Mouse (Mus musculus): ENCODE measurements at regions not wholly inside any gene's neighbourhood (a gene's known extent, or its start where the extent isn't known, plus 50 kb on each side); places are given as distances from the start of the nearest gene placed in this dataset.

- 76% methylated on average over 5 of the region's 5 CpGs for WGBS
- H3K4me1 ChIP-seq = peaks cover 20% of the 10 kb centered on the region
- no peak overlapping the region for H3K9ac ChIP-seq
- no peaks in the 10 kb centered on the region for H3K36me3 ChIP-seq
- no peak overlapping the region for H3K4me2 ChIP-seq
- ATAC-seq (ENCODE audit: borderline replicate concordance, extremely low read depth, low FRiP score, low TSS enrichment) = no peak
- H3K27ac ChIP-seq = no peak overlapping the region
- no peaks in the 10 kb centered on the region for H3K9me3 ChIP-seq
- peaks cover 32% of the 10 kb centered on the region; the same call in 1 of the 2 replicates for H3K27me3 ChIP-seq
- H3K4me3 ChIP-seq = no peak overlapping the region
Observed at GRCm38 (mm10) chr2:33964096-33964495, 76.3 kb upstream of the Mvb12b start.

DNA sequence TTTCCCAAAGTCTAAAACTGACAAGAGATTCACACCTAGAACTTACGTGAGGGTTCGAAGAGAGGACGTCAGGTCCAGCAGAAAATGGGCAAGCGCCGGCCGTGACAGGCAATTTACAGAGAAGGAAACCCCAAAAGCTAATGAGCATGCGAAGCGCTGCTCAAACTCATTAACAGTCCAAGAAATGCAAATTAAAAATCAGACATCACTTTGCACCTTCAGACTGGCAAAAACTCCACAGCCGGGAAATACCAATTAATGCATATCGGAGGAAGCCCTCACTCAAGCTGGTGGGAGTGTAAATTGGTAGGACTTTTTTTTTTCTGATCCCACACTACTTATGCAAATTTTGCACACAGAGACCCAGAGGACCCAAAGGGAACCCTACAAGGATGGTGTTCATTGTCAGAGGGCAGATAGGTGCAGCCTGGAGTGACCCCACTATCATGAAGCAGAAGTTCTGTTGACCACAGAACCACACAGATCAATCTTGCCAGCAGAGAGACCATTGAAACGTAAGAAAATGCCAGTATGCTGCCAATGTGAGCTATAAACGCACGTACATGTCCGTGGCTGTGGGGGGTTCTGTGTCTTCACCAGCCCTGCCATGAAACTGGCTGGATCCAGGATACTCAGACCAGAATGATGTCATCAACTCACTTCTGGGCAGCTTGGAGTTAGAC is 74.8 kb upstream of the Mvb12b start:
- no peak for ATAC-seq (ENCODE audit: borderline replicate concordance, extremely low read depth, low FRiP score, low TSS enrichment)
- H3K27ac ChIP-seq = no peak overlapping the region
- H3K4me2 ChIP-seq = no peak overlapping the region
- peaks cover 16% of the 10 kb centered on the region for H3K4me1 ChIP-seq
- no peak overlapping the region for H3K4me3 ChIP-seq
- 82% methylated on average over 14 of the region's 14 CpGs for WGBS
- H3K9me3 ChIP-seq = no peaks in the 10 kb centered on the region
- H3K27me3 ChIP-seq = peaks cover 22% of the 10 kb centered on the region; the same call in 1 of the 2 replicates
- H3K9ac ChIP-seq = no peak overlapping the region
- no peaks in the 10 kb centered on the region for H3K36me3 ChIP-seq

- H3K36me3 ChIP-seq = no peaks in the 10 kb centered on the region
- 41% methylated on average over 2 of the region's 2 CpGs for WGBS
- ATAC-seq (ENCODE audit: borderline replicate concordance, extremely low read depth, low FRiP score, low TSS enrichment) = no peak
Observed at GRCm38 (mm10) chr2:33961566-33961965, 73.8 kb upstream of the Mvb12b start.

DNA sequence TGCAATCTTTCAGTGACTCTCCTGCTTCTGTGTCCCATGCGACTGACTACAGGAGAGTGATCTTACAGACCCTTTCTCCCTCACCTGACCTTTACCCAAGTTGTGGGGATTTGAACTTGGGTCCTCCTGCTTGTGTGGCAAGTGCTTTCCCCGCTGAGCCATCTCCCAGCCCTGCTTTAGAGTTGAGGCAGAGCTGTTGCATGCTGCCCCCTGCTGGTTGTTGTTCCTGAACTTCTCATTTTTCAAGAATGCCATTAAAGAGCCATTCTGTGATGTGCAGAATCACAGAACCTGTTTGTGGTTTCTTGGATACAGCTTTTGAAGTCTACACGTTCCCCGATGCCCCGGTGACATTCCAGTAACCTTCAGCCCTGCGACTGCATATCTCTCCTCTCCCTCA is 70.0 kb upstream of the Mvb12b start:
- Histone ChIP-seq H3K27me3 (0 out of 2 replicates have a peak, but pooled peaks cover 3% of the 10 kb centered on the region), H3K9ac (no peak overlapping the region), H3K9me3 (no peaks in the 10 kb centered on the region), H3K27ac (no peak overlapping the region), H3K4me2 (no peak overlapping the region), H3K4me1 (no peaks in the 10 kb centered on the region), H3K36me3 (no peaks in the 10 kb centered on the region), H3K4me3 (no peak overlapping the region)
- 53% methylated on average over 6 of the region's 6 CpGs for WGBS
- ATAC-seq (ENCODE audit: borderline replicate concordance, extremely low read depth, low FRiP score, low TSS enrichment) = no peak

More at GRCm38 (mm10) chr2:33961566-33961965, 73.8 kb upstream of the Mvb12b start:
- no peak overlapping the region for H3K9ac ChIP-seq
- no peak overlapping the region for H3K4me3 ChIP-seq
- no peaks in the 10 kb centered on the region for H3K9me3 ChIP-seq
- no peak overlapping the region for H3K4me2 ChIP-seq
- H3K4me1 ChIP-seq = peaks cover 7% of the 10 kb centered on the region
- H3K27ac ChIP-seq = no peak overlapping the region
- H3K27me3 ChIP-seq = peaks cover 20% of the 10 kb centered on the region; the same call in 1 of the 2 replicates

DNA sequence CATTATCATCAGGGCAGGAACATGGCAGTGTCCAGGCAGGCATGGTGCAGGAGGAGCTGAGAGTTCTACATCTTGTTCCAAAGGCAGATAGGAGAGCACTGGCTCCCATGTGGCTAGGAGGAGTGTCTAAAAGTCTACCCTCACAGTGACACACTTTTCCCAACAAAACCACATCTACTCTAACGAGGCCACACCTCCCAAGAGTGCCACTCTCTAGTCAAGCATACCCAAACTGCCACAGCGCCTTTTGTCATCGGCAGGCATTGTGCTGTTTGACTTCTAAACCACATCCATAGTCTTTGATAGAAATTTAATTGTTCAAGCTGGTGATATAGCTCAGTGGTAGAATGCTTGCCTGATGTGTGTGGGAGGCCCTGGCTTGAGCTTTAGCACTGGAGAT is 56.6 kb upstream of the Mvb12b start:
- 82% methylated on average over 3 of the region's 3 CpGs for WGBS

GRCm38 (mm10) chr2:33942085-33942484 is 54.3 kb upstream of the Mvb12b start:
- no peak for ATAC-seq (ENCODE audit: borderline replicate concordance, extremely low read depth, low FRiP score, low TSS enrichment)

More for the DNA sequence above, 56.6 kb upstream of the Mvb12b start:
- Histone ChIP-seq H3K9ac (no peak overlapping the region), H3K4me3 (no peak overlapping the region), H3K27me3 (no peaks in the 10 kb centered on the region), H3K4me2 (no peak overlapping the region), H3K4me1 (no peaks in the 10 kb centered on the region), H3K36me3 (no peaks in the 10 kb centered on the region), H3K9me3 (no peaks in the 10 kb centered on the region), H3K27ac (no peak overlapping the region)
- no peak for ATAC-seq (ENCODE audit: borderline replicate concordance, extremely low read depth, low FRiP score, low TSS enrichment)

GRCm38 (mm10) chr2:33941316-33941715 is 53.6 kb upstream of the Mvb12b start:
- H3K36me3 ChIP-seq = no peaks in the 10 kb centered on the region
- no peak overlapping the region for H3K27ac ChIP-seq
- no peak overlapping the region for H3K4me3 ChIP-seq
- H3K27me3 ChIP-seq = no peaks in the 10 kb centered on the region
- H3K9ac ChIP-seq = no peak overlapping the region
- H3K9me3 ChIP-seq = no peaks in the 10 kb centered on the region
- H3K4me2 ChIP-seq = no peak overlapping the region
- no peak for ATAC-seq (ENCODE audit: borderline replicate concordance, extremely low read depth, low FRiP score, low TSS enrichment)
- no peaks in the 10 kb centered on the region for H3K4me1 ChIP-seq
- WGBS = 82% methylated on average over 11 of the region's 11 CpGs

More at GRCm38 (mm10) chr2:33942085-33942484, 54.3 kb upstream of the Mvb12b start:
- Histone ChIP-seq H3K27ac (no peak overlapping the region), H3K9ac (no peak overlapping the region), H3K4me1 (no peaks in the 10 kb centered on the region), H3K4me3 (no peak overlapping the region), H3K9me3 (no peaks in the 10 kb centered on the region), H3K4me2 (no peak overlapping the region), H3K27me3 (no peaks in the 10 kb centered on the region), H3K36me3 (no peaks in the 10 kb centered on the region)
- WGBS = 51% methylated on average over 2 of the region's 2 CpGs

GRCm38 (mm10) chr2:33939836-33940235 is 52.1 kb upstream of the Mvb12b start:
- Histone ChIP-seq H3K36me3 (no peaks in the 10 kb centered on the region), H3K4me2 (no peak overlapping the region), H3K4me3 (no peak overlapping the region), H3K9me3 (no peaks in the 10 kb centered on the region), H3K27me3 (no peaks in the 10 kb centered on the region), H3K9ac (no peak overlapping the region), H3K27ac (no peak overlapping the region), H3K4me1 (no peaks in the 10 kb centered on the region)
- ATAC-seq (ENCODE audit: borderline replicate concordance, extremely low read depth, low FRiP score, low TSS enrichment) = no peak
- 83% methylated on average over 4 of the region's 4 CpGs for WGBS

All from lung, embryonic 15.5 days (tissue).